ENCODE assay signal across 10 mouse cellular contexts in genomic region chr12:53992411-53992810, GRCm38 (mm10).
DNase-seq lines count a peak whose midpoint lies in the region; ATAC-seq and TF ChIP-seq lines count a peak whose summit lies in the region.
"Had no signal": no experiment of that assay in that cellular context is flagged by ENCODE, and none has a peak within 500 bp of the region (broad histone marks: within the 10 kb centered on the region; RNA-seq: fewer than 3 reads in every experiment).

No protein-coding gene starts in this region.

- no peak for DNase-seq in left cerebral cortex, adult 2 months (ENCODE audit: extremely low spot score in 1 of 2, low spot score in 2 of 2)
- no peak for DNase-seq in left cerebral cortex, adult 9 months (ENCODE audit: low spot score in 2 of 2)
- peak; percentile 16 for DNase-seq in T-cell, adult 2 months (ENCODE audit: low spot score)
- DNase-seq in naive thymus-derived CD4-positive, alpha-beta T cell, adult 2 months (ENCODE audit: low read depth) = peak; percentile 39
- no peak for DNase-seq in embryo, embryonic 10 days (ENCODE audit: low spot score)
- DNase-seq in yolk sac, embryonic 10.5 days (ENCODE audit: low spot score) = no peak
- DNase-seq: right cerebral cortex, postnatal 4 days had no signal

- no peak for ATAC-seq in midbrain, embryonic 13.5 days

- intact Hi-C loops in left cerebral cortex, adult 2 months (cut with DNase I) = loop anchor here (5.0 kb wide), 1 partner anchor 80 kb away; no protein-coding TSS in a partner anchor

- TF ChIP-seq CTCF in left cerebral cortex, adult 2 months (IDR thresholded peaks at IDR 0.05) = peak; percentile 47
- TF ChIP-seq CTCF in E14TG2a.4 (conservative IDR thresholded peaks at IDR 0.05; ENCODE audit: low read length) = peak; percentile 40

- H3K4me3 ChIP-seq in left cerebral cortex, adult 2 months = no peak overlapping the region
- H3K4me3 ChIP-seq in E14TG2a.4 (replicated peaks; ENCODE audit: low read length) = no peak overlapping the region
- H3K4me3 ChIP-seq in midbrain, embryonic 13.5 days (replicated peaks) = no peak overlapping the region
- H3K4me3 ChIP-seq: neural tube, embryonic 12.5 days had no signal

- H3K4me2 ChIP-seq in midbrain, embryonic 13.5 days (replicated peaks) = no peak overlapping the region
- H3K4me2 ChIP-seq: neural tube, embryonic 12.5 days had no signal

- H3K36me3 ChIP-seq in E14TG2a.4 (ENCODE audit: insufficient read depth, low read length) = no peaks in the 10 kb centered on the region
- no peaks in the 10 kb centered on the region for H3K36me3 ChIP-seq in midbrain, embryonic 13.5 days
- H3K36me3 ChIP-seq: neural tube, embryonic 12.5 days had no signal

- H3K9ac ChIP-seq in midbrain, embryonic 13.5 days (replicated peaks) = no peak overlapping the region
- H3K9ac ChIP-seq: neural tube, embryonic 12.5 days had no signal

- H3K27ac ChIP-seq in left cerebral cortex, adult 2 months = no peak overlapping the region
- H3K27ac ChIP-seq in midbrain, embryonic 13.5 days = no peak overlapping the region
- H3K27ac ChIP-seq: neural tube, embryonic 12.5 days had no signal

- no peaks in the 10 kb centered on the region for H3K9me3 ChIP-seq in E14TG2a.4 (ENCODE audit: low read length)
- no peaks in the 10 kb centered on the region for H3K9me3 ChIP-seq in midbrain, embryonic 13.5 days
- H3K9me3 ChIP-seq: neural tube, embryonic 12.5 days had no signal

- WGBS in midbrain, embryonic 13.5 days = 97% methylated on average over 6 of the region's 6 CpGs

- H3K4me1 ChIP-seq in E14TG2a.4 (replicated peaks; ENCODE audit: low read depth, low read length) = peaks cover 7% of the 10 kb centered on the region; the same call in 1 of the 2 replicates
- peaks cover 17% of the 10 kb centered on the region for H3K4me1 ChIP-seq in midbrain, embryonic 13.5 days (replicated peaks)

- no peaks in the 10 kb centered on the region for H3K27me3 ChIP-seq in E14TG2a.4 (ENCODE audit: insufficient read depth, low read length)
- H3K27me3 ChIP-seq in midbrain, embryonic 13.5 days = no peaks in the 10 kb centered on the region
- H3K27me3 ChIP-seq: neural tube, embryonic 12.5 days had no signal

Comparison
In these comparisons a context has a peak if more than half of its experiments do, and no peak if none do; other contexts are left out.
1. DNase-seq: peak in T-cell, adult 2 months (single experiment) and naive thymus-derived CD4-positive, alpha-beta T cell, adult 2 months (single experiment); none in left cerebral cortex, adult 2 months (0 of 2), left cerebral cortex, adult 9 months (0 of 2), embryo, embryonic 10 days (single experiment) and yolk sac, embryonic 10.5 days (single experiment).